Mouse (Mus musculus): ENCODE measurements at regions not wholly inside any gene's neighbourhood (a gene's known extent, or its start where the extent isn't known, plus 50 kb on each side); places are given as distances from the start of the nearest gene placed in this dataset.

DNA sequence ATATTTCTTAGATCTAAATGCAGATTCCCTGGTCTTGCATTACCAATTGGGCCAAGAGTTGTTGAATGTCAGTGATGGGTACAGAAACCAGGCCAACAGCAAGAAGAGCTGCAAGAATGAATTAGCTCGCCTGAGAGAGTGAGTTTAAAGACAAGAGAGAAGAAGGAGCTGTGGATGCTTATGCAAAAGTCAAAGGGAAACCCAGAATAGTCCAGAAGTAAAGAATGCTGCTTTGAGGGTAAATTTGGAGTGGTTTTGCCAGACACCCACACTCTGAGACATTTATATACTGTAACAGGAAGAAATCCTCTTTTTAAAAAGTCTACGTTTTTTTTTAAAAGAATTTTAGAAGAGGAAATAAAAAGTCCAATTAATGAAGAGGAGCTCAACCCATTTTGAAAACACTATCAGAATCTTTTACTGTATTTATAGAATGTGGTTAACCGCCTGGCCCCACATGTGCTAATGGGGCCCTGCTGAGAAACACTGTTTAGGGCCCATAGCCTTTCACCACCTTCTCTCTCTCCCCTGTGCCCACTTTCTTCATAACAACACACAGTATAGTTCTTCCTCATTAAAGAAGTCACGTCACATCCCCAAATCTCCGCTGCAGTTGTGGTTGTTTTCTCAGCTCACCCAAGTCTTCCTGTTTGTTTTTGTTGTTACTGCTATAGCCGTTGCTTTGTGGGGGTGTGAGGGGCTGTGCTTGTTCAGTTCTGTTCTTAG lies 158.0 kb upstream of the Cited2 start:
- DNase-seq = no peak

DNA sequence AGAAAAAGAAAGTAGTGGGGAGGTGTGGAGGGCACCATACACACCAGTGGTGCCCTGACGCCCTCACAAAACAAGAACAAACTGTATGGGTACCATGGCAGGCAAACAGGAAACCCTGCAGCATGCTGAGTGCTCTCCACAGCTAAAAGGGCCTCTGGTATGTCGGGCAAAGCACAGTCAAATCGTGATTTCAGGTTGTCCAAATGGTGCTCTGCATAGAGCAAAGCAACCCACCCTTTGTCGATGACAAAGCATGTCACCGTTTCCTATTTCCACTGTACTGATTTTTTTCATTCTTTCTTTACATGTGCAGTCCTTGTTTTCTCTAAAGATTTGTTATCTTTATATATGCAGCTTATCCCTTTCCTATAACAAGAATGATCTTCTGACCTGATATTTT lies 156.0 kb upstream of the Cited2 start:
- DNase-seq = no peak

DNA sequence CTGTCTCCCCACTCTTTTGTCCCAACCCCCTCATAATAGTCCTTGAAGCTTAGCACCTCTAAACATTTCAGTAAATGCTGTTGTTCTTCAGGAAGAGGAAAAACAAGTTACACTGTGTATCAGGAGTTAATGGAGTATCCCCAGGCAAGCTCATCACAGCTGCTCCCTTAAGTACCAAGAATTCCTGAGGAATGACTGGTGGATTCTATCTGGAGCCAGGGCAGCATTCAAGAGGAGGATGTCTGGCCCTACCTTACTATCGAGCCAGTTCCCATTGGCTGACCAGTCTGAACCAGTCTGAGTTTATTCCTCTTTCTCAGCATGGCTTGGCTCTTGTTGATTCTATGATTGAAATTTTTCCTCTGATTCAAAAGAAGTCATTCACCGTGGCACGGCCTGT lies 155.4 kb upstream of the Cited2 start:
- no peak for DNase-seq

DNA sequence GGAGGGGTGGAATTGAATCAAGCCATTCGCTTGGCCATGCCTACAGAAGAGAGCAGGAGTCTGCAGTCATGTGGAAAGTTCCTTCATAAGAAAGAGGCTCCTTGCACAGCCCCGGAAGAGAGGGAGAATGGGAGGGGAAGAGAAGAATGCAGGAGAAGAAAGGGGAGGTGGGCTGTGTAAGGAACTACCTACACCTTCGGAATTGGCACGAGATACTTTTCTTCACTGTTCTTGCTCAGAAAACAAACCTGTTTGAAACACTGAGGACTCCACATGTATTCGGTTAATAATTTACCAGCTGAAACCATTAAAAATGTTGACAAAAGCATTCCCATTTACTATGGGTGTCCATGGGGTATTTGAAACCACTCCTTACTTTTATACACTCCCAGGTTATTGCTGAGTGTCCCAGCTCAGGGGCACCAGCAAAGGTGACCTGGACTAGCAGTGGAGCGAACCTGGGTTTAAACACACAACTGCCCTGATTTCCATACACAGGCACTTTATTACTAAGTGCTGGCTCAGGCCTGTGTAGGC lies 153.4 kb upstream of the Cited2 start:
- DNase-seq = no peak

DNA sequence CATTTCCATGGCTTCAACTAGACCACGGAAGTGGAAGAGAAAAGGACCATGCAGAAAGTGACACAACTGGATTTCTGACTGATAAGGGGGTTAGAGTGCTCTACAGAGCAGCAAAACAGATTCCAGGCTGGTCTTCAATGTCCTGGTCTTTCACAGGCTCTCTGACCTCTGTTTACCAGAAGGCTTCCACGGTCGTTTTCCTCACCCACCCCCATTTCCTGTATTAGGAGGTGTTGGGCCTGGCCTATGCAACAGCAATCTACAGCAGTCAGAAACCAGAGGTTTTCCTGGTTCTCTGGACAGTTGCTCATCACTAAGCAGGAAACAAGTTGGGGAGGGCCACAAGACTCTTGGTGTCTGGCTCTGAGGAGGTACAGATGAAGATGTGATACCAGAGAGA lies 148.1 kb upstream of the Cited2 start:
- DNase-seq = no peak

DNA sequence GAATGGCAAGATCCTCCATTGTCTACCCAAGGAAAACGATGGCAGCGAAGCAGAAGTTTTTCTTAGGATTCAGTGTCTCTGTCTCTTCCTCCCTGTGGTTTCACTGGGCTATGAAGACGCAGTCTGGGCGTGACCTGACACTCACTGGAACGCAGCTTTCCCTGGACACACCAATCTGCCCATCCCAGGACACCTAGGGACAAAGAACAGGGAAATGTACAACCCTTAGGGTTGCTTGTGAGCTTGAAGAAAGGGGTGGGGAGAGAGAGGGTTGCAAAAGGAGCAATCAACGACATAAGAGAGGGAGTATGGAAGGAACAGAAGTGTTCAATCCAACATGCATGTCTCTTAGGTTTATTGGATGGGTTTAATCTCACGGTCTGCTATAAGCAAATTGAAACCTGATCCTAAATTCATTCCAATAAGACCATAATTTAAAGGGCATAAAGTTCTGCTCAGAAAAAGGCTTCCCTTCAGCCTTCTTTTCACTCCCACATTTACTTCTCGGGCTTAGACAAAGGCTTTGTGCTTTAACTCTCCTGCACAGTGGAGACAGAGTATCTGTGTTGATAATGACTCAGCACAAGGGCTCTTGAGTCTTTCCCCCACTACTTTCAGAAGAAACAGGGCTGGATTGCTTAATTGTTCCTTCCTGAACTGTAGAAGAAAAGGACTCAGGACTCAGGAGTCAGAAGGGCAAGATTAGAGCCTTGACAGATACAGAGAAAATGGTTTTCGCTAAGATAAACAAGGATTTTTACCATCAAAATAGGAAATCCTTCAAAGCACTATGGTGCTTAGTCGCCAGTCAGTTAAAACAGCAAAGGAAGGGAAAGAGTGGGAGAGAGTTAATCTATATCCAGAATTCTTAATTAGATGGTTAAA lies 147.3 kb upstream of the Cited2 start:
- DNase-seq = no peak

DNA sequence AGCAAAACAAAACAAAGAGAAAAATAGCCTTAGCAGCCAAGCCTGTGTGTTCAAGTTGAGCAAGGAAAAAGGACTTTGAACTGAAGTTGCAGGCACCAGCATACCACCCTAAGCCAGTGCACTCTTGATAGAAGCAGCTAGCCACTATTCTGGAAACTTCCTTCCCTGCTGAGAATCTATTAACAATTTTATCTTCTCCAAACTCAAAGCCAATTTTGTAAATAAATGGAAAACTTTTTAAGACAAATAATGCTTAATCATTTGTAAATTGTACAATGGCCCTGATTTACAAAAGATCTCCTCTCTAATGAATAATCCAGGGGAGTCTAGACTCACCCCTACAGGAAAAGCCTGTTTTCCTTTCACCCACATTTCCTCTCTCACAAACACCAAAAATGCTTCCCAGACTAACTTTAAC lies 146.7 kb upstream of the Cited2 start:
- DNase-seq = no peak

DNA sequence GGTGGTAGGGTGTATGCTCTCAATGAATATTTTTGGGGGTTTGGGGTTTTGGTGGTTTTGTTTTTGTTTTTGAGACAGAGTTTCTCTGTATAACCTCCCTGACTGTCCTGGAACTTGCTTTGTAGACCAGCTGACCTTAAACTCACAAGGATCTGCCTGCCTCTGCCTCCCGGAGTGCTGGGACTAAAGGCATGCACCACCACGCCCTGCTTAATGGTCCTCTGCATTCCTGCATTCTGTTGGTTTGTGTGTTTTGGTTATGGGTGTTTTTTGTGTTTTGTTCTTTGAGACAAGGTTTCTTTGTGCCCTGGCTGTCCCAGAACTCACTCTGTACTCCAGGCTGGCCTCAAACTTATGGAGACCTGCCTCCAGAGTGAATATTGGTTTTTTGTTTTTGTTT lies 143.6 kb upstream of the Cited2 start:
- DNase-seq = no peak

DNA sequence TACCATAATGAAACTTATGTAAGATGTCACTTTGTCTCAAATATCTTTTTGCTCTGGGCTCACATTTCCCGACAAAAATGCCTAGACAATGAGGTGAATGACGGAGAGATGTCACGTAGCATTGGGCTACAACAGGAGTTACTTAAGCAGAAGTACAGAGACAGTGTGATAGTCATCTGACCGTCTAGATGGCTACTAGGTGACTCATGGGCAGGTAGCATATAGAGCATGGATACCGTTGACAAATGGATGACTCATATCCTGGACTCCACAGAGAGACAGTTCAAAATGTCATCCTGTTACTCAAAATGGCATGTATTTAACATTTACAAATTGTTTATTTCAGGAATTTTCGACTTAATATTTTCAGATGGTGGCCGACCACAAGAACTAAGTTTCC lies 138.2 kb upstream of the Cited2 start:
- DNase-seq = no peak

DNA sequence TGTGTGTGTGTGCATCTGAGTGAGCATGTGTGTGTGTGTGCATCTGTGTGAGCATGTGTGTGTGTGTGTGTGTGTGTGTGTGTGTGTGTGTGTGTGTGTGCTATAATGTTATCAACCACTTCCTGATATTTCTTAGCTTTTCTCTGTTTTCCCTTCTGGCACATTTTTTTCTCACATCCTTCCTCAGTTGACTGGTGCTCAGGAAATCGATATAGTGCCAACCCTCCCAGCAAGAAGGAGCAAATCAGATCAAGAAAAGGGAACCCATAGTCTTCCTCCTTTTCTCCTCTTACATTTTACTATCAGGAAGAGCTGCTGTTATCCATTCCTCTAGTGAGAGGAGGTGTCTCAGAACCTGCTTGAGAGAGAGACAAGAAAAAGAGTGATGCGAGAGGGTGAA lies 136.1 kb upstream of the Cited2 start:
- DNase-seq = no peak

DNA sequence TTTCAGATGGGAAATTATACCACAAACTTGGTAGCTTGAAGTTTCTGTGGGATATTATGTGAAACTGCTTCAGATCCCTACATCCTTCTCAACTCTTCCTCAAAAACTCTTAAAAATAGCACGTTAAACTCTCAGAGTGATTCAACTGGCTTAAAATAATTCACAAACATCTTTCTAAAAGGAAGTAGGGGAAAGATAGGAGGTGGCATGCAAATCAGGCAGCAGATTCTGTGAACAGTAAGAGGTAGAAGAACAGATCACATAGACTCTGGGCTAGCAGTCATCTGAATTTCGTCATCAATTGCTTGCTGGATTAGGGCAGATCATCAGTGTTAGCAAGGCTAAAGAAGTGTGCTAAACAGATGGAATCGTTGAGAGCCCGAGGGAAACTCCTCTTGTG lies 133.9 kb upstream of the Cited2 start:
- DNase-seq = no peak

DNA sequence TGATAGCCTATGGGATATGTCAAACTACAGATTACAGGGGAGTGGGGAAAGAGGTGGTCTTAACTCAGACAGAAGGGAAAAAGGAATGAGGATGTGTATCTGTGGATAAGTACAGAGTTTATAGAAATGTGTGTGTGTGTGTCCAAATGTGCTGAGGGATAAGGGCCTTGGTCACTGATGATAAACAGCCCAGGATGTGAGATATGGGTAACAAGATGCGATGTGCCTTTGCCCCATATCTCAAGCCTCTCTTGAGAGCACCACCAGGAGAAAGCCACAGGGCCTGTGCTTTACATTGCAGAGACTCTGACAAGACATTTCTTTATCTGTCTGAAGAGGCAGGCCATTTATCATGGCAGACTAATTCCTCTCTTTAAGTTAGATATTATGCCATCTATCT lies 132.8 kb upstream of the Cited2 start:
- no peak for DNase-seq

DNA sequence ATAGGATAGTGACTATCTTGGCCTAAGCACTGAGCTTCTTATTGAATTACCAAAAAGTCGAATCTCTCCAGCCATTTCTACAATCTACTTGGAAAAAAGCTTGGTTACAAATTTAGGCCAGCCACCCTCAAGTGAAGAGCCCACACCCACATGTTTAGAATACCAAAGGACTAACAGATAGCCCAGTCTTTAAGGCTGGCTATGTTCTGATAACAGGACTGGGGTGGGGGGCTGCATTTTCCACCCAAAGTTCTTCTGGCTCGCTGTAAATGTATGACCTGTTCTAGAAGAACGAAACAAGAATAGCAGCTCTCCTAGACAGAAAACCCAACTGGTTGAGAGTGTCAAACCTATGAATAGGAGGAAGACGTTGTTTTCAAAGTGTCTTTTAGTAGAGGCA lies 130.6 kb upstream of the Cited2 start:
- no peak for DNase-seq

DNA sequence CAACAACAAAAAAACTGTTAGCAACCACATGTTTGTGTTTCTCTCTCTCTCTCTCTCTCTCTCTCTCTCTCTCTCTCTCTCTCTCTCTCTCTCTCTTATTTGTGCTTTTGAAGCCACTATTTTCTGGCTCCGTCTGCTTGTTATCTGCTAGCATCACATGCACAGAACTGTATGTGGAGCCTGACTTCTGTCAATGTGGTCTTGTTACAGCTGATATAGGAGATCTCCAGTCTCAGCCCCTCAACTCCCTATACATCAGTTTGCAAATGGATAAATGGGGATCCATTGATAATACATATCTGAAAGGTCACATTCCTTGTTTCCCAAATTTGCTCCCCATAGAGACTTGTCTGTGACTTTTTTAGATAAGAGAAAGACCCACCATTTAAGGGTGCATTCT lies 126.9 kb upstream of the Cited2 start:
- DNase-seq = no peak

DNA sequence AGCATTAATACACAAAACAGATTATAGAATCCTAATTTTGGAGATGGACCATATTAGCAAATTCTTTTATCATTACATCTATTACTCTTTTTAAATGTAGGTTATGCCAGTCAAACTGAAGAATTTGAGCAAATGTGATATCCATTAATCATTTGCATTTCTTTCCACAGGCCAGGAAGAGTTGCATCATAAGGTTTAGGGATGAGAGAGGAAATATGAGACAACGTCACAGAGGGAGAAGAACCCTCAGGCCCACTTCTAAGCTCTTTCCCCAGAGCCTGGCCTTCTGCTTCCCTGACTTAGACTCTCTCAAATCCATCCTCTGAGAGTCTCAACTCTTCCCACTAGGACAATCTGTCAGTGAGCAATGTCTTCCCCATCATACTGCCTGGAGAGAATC lies 126.3 kb upstream of the Cited2 start:
- no peak for DNase-seq

DNA sequence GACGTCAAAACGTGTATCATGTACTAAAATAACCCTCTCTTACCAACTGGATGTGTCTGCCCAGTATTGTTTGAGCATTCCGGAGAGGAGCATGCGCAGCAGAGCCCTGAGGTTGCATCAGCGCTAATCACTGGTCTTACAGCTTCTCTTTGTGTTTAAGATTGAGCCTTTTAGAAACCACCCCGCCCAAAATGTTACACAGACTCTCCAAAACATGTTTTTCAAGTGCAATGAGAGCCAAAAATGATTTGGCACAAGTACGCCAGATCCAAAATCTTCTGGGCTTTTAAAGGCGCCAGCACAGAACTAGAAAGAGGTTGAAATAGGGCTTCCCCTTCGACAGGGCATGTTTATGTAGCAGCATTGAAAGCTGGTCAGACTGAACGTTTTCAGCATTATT lies 123.8 kb upstream of the Cited2 start:
- DNase-seq = peak; percentile 30

DNA sequence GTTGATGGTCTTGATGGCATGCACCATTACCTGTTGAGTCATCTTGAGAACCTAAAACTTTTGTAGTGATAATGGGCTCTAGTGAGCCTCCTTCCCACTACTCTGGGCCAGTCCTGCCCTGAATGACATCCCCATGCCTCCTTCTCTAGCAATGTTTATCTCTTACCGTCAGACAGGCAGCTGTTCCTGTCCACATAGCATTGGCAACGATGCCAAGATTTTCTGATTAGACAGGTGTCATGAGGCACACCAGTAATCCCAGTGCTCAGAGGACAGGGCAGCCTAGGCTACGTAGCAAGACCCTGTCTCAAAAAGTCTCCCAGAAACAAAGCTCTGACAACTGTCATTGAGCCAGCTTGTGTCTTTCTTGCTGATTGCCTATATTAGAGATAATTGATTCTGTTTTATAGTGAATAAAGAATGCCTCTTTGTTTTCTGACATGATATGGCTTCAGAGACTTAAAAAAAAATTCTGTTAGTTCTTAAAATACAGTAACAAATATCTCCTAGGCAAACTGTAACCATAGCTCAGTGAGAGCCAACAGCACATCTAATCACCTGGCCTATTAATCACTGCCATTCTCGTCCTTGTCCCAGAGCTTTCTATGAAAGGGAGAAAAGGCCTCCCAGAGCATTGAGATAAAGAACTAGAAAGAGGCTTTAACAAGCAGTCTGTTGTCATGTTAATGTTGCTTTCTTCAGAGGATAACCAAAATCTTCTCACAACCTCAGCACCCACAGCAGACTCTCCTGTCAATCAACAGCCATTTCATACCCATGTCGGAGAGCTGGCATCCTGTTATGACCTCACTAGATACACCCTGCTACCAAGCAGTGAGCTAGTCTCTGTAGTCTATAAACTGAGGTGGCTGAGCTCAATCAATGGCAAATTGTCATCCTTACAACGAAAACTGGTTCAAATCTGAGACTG lies 122.9 kb upstream of the Cited2 start:
- DNase-seq = no peak

DNA sequence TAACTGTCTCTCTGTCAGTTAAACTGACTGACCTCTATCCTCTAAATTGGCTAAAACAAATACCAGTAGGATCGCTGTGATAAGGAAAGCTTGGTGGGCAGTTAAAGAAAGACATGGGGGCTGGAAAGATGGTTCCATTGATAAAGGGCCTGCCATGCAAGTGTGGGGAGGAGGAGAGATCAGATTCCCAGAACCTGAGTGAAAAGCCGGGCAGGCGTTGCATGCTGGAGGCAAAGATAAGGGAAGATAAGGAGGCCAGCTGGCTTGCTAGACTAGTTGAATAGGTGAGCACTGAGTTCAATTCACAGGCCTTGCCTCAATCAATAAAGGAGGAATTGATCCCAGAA lies 122.3 kb upstream of the Cited2 start:
- no peak for DNase-seq

DNA sequence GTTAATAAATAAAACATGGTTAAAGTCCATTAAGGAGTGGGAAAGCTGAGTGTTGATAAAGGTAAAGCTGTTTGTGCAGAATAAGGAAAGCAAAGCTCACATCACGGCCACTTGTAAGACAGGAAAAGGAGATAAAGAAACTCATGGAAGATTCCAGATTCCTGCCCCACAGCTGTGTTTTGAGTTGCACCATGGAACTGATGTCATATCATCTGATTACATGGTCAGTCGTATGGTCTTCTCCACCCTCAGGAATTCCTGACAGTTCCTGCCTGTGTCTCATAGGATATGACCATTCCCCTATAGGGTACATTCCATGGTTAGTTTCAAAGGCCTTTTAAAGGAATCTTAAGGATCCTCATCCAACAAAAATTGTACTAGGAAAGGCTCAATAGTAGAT lies 120.6 kb upstream of the Cited2 start:
- DNase-seq = no peak

DNA sequence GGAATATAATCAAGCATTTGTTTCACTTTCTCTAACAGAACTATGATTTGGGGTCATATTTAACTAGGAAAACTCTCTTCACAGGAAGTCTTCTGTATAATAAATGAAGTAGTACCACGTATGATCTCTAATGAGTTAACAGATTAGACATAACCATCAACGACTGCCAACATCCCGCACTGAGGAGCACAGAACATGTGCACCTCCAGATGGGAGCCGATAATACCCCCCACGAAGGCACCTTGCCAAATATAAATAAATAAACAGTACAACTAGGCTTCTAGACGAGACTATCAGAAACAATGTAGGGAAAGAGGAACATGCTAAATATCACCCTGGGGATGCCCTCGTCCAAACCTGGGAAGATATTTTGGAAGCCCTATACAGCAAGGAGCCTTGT lies 114.8 kb upstream of the Cited2 start:
- no peak for DNase-seq

DNA sequence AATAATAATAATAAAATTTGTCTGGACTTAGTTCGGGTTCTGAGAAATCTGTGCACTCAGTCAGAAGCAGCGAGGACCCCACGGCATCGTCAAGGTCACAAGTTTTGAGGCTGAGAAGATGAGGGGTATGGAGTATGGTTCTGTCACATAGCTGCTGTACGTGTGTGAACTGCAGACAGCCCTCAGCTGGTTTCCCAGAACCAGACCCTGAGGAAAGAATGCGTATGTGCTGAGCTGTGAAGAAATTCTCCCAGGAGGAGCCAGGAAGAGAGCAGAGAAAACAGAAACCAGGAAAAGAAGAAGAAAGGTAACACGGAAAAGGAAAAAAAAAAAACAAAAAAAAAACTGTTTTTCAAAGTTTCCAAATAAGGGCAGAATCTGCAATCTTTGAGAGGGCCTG lies 112.4 kb upstream of the Cited2 start:
- DNase-seq = no peak

DNA sequence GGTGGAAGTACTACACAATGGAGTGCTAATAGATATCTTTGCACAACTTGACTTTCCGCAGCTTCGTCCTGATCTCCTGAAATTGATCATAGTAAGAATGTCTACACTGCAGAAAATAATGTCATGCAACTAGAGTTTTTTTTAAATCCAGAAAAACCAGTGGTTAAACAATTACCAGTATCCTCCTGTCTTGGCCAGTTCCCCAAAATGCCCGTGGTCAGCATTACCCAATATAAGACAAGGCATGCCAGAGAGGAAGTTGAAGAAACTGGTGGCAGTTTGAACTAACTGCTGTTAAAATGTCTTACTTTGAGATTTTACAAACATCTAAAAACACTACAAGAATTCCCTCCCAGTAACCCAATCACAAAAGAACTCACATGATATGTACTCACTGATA lies 109.7 kb upstream of the Cited2 start:
- DNase-seq = no peak

DNA sequence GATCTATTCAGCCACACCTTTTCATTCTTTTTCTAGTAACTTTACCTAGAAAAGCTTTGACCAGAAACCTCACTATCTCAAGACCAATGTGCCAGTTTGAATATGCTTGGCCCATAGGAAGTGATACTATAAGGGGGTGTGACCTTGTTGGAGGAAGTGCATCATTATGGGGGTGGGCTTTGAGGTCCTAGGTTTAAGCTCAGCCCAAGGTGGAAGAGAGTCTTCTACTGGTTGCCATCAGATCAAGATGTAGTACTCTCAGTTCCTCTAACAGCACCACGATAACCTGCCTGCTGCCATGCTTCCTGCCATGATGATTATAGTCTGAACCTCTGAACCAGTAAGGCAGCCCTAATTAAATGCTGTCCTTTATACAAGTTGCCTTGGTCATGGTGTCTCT lies 105.0 kb upstream of the Cited2 start:
- no peak for DNase-seq
